Mouse (Mus musculus) MEL (cell line): ENCODE measurements around the gene E130218I03Rik.

Experiments used
- CTCF ChIP-seq, 3 experiments: IDR thresholded peaks in 2 of 3; conservative IDR thresholded peaks in 1 of 3; 2 replicates each; pipeline ENCODE4 v1.5.1; 2011 to 2012; ENCODE audit warnings: low read length in 3 of 3, low read depth in 2 of 3, mild to moderate bottlenecking in 2 of 3, improper control_type of control experiment in 1 of 3, inconsistent platforms in 1 of 3, mixed read lengths in 1 of 3, moderate library complexity in 1 of 3; ENCODE audit not compliant: control insufficient read depth in 1 of 3, insufficient read depth in 1 of 3, poor library complexity in 1 of 3, severe bottlenecking in 1 of 3
- GABPA ChIP-seq: IDR thresholded peaks from 2 replicates; pipeline ENCODE4 v1.6.1; 2012; ENCODE audit warnings: low read depth, mild to moderate bottlenecking, inconsistent platforms, low read length, improper control_type of control experiment, moderate library complexity
- KAT2A ChIP-seq: conservative IDR thresholded peaks from 2 replicates; pipeline ENCODE4 v1.6.1; 2012; ENCODE audit warnings: low read depth, low read length, improper control_type of control experiment, inconsistent platforms
- POLR2A ChIP-seq, 2 experiments: IDR thresholded peaks; 2 replicates each; pipeline ENCODE4 v1.6.1; 2011 to 2012; ENCODE audit warnings: low read length in 2 of 2, mild to moderate bottlenecking in 2 of 2, control low read depth in 1 of 2, improper control_type of control experiment in 1 of 2, low read depth in 1 of 2, moderate library complexity in 1 of 2; ENCODE audit not compliant: control insufficient read depth in 1 of 2, insufficient read depth in 1 of 2, poor library complexity in 1 of 2
- TAL1 ChIP-seq: IDR thresholded peaks from 2 replicates; pipeline ENCODE4 v1.6.1; 2012; ENCODE audit warnings: mild to moderate bottlenecking, inconsistent platforms, low read length, moderate library complexity, mixed read lengths
- TCF12 ChIP-seq: IDR thresholded peaks from 2 replicates; pipeline ENCODE4 v1.6.1; 2014; ENCODE audit warnings: low read depth, mild to moderate bottlenecking, inconsistent platforms, low read length, improper control_type of control experiment, moderate library complexity
- UBTF ChIP-seq: IDR thresholded peaks from 2 replicates; pipeline ENCODE4 v1.6.1; 2012; ENCODE audit warnings: low read depth, mild to moderate bottlenecking, inconsistent platforms, low read length, improper control_type of control experiment, moderate library complexity, borderline replicate concordance; ENCODE audit not compliant: insufficient read depth
- ZMIZ1 ChIP-seq: IDR thresholded peaks from 2 replicates; pipeline ENCODE4 v1.6.1; 2012; ENCODE audit warnings: low read depth, mild to moderate bottlenecking, inconsistent platforms, low read length, improper control_type of control experiment, moderate library complexity

DNA sequence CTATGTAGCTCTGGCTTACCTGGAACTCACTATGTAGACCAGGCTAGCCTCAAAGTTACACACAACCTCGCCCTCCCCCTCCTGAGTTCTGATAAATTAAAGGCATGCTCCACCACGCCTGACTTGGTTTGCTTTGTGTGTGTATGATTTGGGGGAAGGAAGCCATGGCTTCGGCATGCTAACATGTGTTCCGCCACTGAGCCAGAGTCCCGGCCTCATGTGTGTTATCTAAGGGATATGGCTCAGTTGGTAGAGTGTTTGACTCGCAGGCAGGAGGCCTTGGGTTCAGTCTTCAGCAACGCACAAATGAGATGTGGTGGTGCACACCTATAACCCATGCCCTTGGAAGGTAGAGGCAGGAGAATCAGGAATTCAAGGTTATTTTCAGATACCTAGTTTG, 28.5 kb downstream of the E130218I03Rik start:
- no peak for TF ChIP-seq UBTF
- TF ChIP-seq POLR2A (IDR thresholded peaks at IDR 0.05; ENCODE audit: control insufficient read depth in 1 of 2, insufficient read depth in 1 of 2, low read depth in 1 of 2, low read length in 2 of 2, poor library complexity in 1 of 2) = no peak
- TF ChIP-seq TCF12 = no peak
- TF ChIP-seq KAT2A = no peak
- TF ChIP-seq ZMIZ1 = no peak
- no peak for TF ChIP-seq GABPA
- TF ChIP-seq TAL1 = no peak
- TF ChIP-seq CTCF (IDR thresholded peaks at IDR 0.05 in 2 of 3, conservative IDR thresholded peaks at IDR 0.05 in 1 of 3; ENCODE audit: control insufficient read depth in 1 of 3, insufficient read depth in 1 of 3, low read depth in 2 of 3, low read length in 3 of 3, poor library complexity in 1 of 3, severe bottlenecking in 1 of 3) = no peak
